Mouse (Mus musculus): Measurements from ENCODE around the gene Nr0b2. TPM values are rescaled to one million over a fixed set of nuclear protein-coding genes. Genes with fewer than 3 reads are reported as not detected.
A peak's percentile ranks its signal among the peaks of the same experiment; 100 is the strongest.

Nr0b2 gene
- polyA plus RNA-seq, 2 experiments = 0.38 to 0.85 TPM

GRCm38 (mm10) chr4:133559846-133560245, 6.7 kb downstream of the Nr0b2 start:
- ATAC-seq (ENCODE audit: insufficient read depth) (no peak), DNase-seq (ENCODE audit: low read depth in 3 of 3, low spot score in 3 of 3) (no peak)
- H3K4me2 ChIP-seq (ENCODE audit: low read depth) = no peak overlapping the region
- H3K27me3 ChIP-seq (ENCODE audit: control insufficient read depth, insufficient read depth, low read length) = no peaks in the 10 kb centered on the region
- no peak overlapping the region for H3K4me3 ChIP-seq (ENCODE audit: insufficient read depth in 1 of 2, low read depth in 2 of 2, low read length in 2 of 2)
- no peaks in the 10 kb centered on the region for H3K4me1 ChIP-seq (replicated peaks; ENCODE audit: control insufficient read depth in 2 of 2, insufficient read depth in 2 of 2, low read length in 1 of 2)
- H3K36me3 ChIP-seq (replicated peaks; ENCODE audit: control insufficient read depth, insufficient read depth, low read depth) = no peaks in the 10 kb centered on the region
- no peaks in the 10 kb centered on the region; the same call in 1 of the 2 replicates for H3K9me3 ChIP-seq (ENCODE audit: control insufficient read depth, low read length)
- TF ChIP-seq EP300 (IDR thresholded peaks at IDR 0.05; ENCODE audit: low read depth) = no peak
- TF ChIP-seq CTCF (IDR thresholded peaks at IDR 0.05; ENCODE audit: low read depth) = no peak
- 50% methylated on average over 4 of the region's 4 CpGs for WGBS (ENCODE audit: insufficient replicate concordance)
- no peak overlapping the region for H3K9ac ChIP-seq (replicated peaks)
- no peak overlapping the region for H3K27ac ChIP-seq

GRCm38 (mm10) chr4:133561622-133562021, 8.4 kb downstream of the Nr0b2 start:
- Histone ChIP-seq H3K27ac (no peak overlapping the region), H3K4me2 (ENCODE audit: low read depth) (no peak overlapping the region), H3K9me3 (ENCODE audit: control insufficient read depth, low read length) (no peaks in the 10 kb centered on the region; the same call in 1 of the 2 replicates), H3K27me3 (ENCODE audit: control insufficient read depth, insufficient read depth, low read length) (no peaks in the 10 kb centered on the region), H3K4me1 (replicated peaks; ENCODE audit: control insufficient read depth in 2 of 2, insufficient read depth in 2 of 2, low read length in 1 of 2) (no peaks in the 10 kb centered on the region), H3K9ac (replicated peaks) (no peak overlapping the region), H3K36me3 (replicated peaks; ENCODE audit: control insufficient read depth, insufficient read depth, low read depth) (no peaks in the 10 kb centered on the region), H3K4me3 (ENCODE audit: insufficient read depth in 1 of 2, low read depth in 2 of 2, low read length in 2 of 2) (no peak overlapping the region)
- TF ChIP-seq EP300 (IDR thresholded peaks at IDR 0.05; ENCODE audit: low read depth) (no peak), CTCF (IDR thresholded peaks at IDR 0.05; ENCODE audit: low read depth) (no peak)
- DNase-seq (ENCODE audit: low read depth in 3 of 3, low spot score in 3 of 3) = no peak
- WGBS (ENCODE audit: insufficient replicate concordance) = 59% methylated on average over 4 of the region's 4 CpGs
- ATAC-seq (ENCODE audit: insufficient read depth) = no peak

- 64% methylated on average over 11 of the region's 11 CpGs for WGBS (ENCODE audit: insufficient replicate concordance)
- ATAC-seq (ENCODE audit: insufficient read depth) (no peak), DNase-seq (ENCODE audit: low read depth in 3 of 3, low spot score in 3 of 3) (no peak)
- no peak for TF ChIP-seq CTCF (IDR thresholded peaks at IDR 0.05; ENCODE audit: low read depth)
- no peak for TF ChIP-seq EP300 (IDR thresholded peaks at IDR 0.05; ENCODE audit: low read depth)
- Histone ChIP-seq H3K27me3 (ENCODE audit: control insufficient read depth, insufficient read depth, low read length) (no peaks in the 10 kb centered on the region), H3K4me3 (ENCODE audit: insufficient read depth in 1 of 2, low read depth in 2 of 2, low read length in 2 of 2) (no peak overlapping the region), H3K4me2 (ENCODE audit: low read depth) (no peak overlapping the region), H3K27ac (no peak overlapping the region), H3K9me3 (ENCODE audit: control insufficient read depth, low read length) (no peaks in the 10 kb centered on the region; the same call in 1 of the 2 replicates), H3K9ac (replicated peaks) (no peak overlapping the region), H3K4me1 (replicated peaks; ENCODE audit: control insufficient read depth in 2 of 2, insufficient read depth in 2 of 2, low read length in 1 of 2) (0 out of 4 replicates have a peak, but pooled peaks cover 0 to 2% of the 10 kb centered on the region in 2 experiments), H3K36me3 (replicated peaks; ENCODE audit: control insufficient read depth, insufficient read depth, low read depth) (no peaks in the 10 kb centered on the region)
Measured at GRCm38 (mm10) chr4:133563123-133563571, 10.0 kb downstream of the Nr0b2 start.

GRCm38 (mm10) chr4:133567251-133567650, 14.1 kb downstream of the Nr0b2 start:
- Histone ChIP-seq H3K36me3 (replicated peaks; ENCODE audit: control insufficient read depth, insufficient read depth, low read depth) (no peaks in the 10 kb centered on the region), H3K4me2 (ENCODE audit: low read depth) (no peak overlapping the region), H3K4me3 (ENCODE audit: insufficient read depth in 1 of 2, low read depth in 2 of 2, low read length in 2 of 2) (no peak overlapping the region), H3K9ac (replicated peaks) (no peak overlapping the region), H3K27ac (no peak overlapping the region), H3K9me3 (ENCODE audit: control insufficient read depth, low read length) (no peaks in the 10 kb centered on the region; the same call in 1 of the 2 replicates), H3K4me1 (replicated peaks; ENCODE audit: control insufficient read depth in 2 of 2, insufficient read depth in 2 of 2, low read length in 1 of 2) (0 out of 4 replicates have a peak, but pooled peaks cover 0 to 2% of the 10 kb centered on the region in 2 experiments), H3K27me3 (ENCODE audit: control insufficient read depth, insufficient read depth, low read length) (no peaks in the 10 kb centered on the region)
- WGBS (ENCODE audit: insufficient replicate concordance) = 25% methylated on average over 8 of the region's 8 CpGs
- no peak for TF ChIP-seq CTCF (IDR thresholded peaks at IDR 0.05; ENCODE audit: low read depth)
- no peak for TF ChIP-seq EP300 (IDR thresholded peaks at IDR 0.05; ENCODE audit: low read depth)
- ATAC-seq (ENCODE audit: insufficient read depth) = no peak
- no peak for DNase-seq (ENCODE audit: low read depth in 3 of 3, low spot score in 3 of 3)

- ATAC-seq (ENCODE audit: insufficient read depth) = no peak
- H3K9me3 ChIP-seq (ENCODE audit: control insufficient read depth, low read length) = no peaks in the 10 kb centered on the region; the same call in 1 of the 2 replicates
- WGBS (ENCODE audit: insufficient replicate concordance) = 64% methylated on average over 10 of the region's 10 CpGs
- H3K4me3 ChIP-seq (ENCODE audit: insufficient read depth in 1 of 2, low read depth in 2 of 2, low read length in 2 of 2) = no peak overlapping the region
- H3K27ac ChIP-seq = no peak overlapping the region
- H3K27me3 ChIP-seq (ENCODE audit: control insufficient read depth, insufficient read depth, low read length) = no peaks in the 10 kb centered on the region
- no peak overlapping the region for H3K9ac ChIP-seq (replicated peaks)
- H3K36me3 ChIP-seq (replicated peaks; ENCODE audit: control insufficient read depth, insufficient read depth, low read depth) = no peaks in the 10 kb centered on the region
- TF ChIP-seq CTCF (IDR thresholded peaks at IDR 0.05; ENCODE audit: low read depth) (no peak), EP300 (IDR thresholded peaks at IDR 0.05; ENCODE audit: low read depth) (no peak)
- peaks cover 4 to 9% of the 10 kb centered on the region in 2 experiments; a peak in 3 of 4 replicates for H3K4me1 ChIP-seq (replicated peaks; ENCODE audit: control insufficient read depth in 2 of 2, insufficient read depth in 2 of 2, low read length in 1 of 2)
- no peak for DNase-seq (ENCODE audit: low read depth in 3 of 3, low spot score in 3 of 3)
- peak overlapping the region; percentile 0; the same call in 1 of the 2 replicates for H3K4me2 ChIP-seq (ENCODE audit: low read depth)
Measured at GRCm38 (mm10) chr4:133569291-133570065, 16.3 kb downstream of the Nr0b2 start.
